Mouse (Mus musculus): ENCODE measurements at regions not wholly inside any gene's neighbourhood (a gene's known extent, or its start where the extent isn't known, plus 50 kb on each side); places are given as distances from the start of the nearest gene placed in this dataset.
A peak's percentile ranks its signal among the peaks of the same experiment; 100 is the strongest.

DNA sequence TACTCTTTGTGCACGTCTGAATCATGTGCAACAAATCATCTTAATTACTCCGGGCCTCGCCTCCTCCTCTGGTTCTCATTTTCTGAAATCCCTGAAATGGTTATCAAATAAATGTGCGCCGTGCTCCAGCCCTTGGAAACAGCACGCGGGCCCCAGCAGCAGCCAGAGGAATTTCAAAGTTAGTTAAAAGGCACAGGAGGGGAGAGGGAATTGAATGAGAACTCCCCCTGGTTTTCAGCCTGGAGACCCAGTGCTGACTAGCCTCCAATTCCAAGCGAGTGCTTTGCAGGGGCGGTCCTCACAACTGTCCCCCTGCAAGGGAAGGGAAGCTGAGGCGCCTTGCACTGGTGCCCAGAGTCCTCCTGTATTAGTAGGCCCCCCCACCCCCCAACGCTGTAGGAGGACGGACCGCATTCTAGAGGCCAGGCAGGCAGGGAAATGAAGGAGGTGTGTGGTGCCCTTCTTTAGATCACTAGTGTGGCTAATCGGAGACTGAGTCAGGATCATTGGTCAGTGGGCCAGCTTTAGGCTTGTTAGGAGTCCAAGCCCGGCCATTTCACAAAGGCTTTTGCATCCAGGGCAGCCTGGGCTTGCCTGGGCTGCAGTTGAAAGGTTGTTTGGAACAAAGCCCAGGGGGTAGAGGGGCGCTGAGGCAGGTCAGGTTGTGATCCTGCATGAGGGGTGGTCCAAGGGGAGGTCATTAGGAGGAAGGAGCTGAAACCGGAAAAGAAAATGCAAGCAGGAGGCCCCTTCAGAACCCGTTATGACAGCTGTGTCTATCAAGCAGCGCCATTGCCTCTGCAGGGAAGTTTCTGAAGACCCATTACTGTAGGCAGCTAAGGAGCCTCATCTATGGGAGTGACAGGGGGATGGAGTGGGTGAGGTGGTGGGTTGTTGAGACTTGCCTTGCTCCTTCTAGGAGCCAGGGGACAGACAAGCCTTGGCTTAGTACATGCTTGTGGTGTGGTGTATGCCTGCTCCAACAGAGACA is 80.3 kb upstream of the Igfbp7 start:
- DNase-seq (ENCODE audit: low read depth, low spot score): no peak

- no peak for DNase-seq (ENCODE audit: low read depth, low spot score)
These were observed 75.3 kb upstream of the Igfbp7 start for GRCm38 (mm10) chr5:77483053-77483717.

GRCm38 (mm10) chr5:77481811-77482210 is 74.0 kb upstream of the Igfbp7 start:
- DNase-seq (ENCODE audit: low read depth, low spot score): peak; percentile 51

DNA sequence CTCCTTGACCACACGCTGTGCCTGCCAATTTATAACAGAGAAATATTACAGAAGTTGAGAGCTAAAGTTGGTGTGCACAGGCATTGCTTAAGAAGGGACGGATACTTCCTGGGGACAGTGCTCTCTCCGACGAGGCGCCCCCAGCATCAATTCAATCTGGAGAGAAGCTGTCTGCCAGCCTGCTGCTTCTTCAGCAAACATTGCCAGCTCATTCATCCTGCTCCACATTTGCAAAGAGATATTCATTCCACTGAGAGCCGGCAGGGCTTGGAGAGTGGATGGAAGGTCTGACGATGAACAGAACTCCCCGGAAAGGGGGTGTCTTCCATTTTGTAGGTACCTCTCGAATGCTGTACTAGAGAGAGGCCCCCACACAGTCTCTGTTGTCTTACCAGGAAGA is 70.0 kb upstream of the Igfbp7 start:
- DNase-seq (ENCODE audit: low read depth, low spot score): no peak

GRCm38 (mm10) chr5:77473896-77474486 is 66.2 kb upstream of the Igfbp7 start:
- DNase-seq (ENCODE audit: low read depth, low spot score): no peak

DNA sequence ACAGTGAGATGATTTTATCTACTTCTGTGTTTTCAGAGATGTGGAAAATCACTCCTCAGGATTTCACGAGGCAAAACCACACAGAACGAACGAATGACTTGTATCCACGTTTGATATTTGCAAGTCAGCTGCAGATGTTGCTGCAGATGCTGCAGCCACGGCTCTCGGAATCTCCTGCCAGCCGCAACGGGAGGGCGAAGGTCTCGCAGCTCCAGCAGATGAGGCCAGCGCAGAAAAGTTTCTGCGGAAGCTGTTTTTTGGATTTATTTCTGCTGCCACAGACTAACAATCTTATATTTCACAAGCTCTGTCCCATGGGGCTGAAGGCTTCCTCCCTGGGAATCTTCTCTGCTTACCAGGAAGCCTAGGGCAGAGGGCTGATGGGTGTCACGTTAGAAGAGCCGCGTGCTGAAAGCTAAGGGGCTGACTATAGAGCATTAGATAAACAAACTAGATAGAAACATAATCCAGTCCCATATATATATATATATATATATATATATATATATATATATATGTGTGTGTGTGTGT is 61.5 kb upstream of the Igfbp7 start:
- DNase-seq (ENCODE audit: low read depth, low spot score): no peak

DNA sequence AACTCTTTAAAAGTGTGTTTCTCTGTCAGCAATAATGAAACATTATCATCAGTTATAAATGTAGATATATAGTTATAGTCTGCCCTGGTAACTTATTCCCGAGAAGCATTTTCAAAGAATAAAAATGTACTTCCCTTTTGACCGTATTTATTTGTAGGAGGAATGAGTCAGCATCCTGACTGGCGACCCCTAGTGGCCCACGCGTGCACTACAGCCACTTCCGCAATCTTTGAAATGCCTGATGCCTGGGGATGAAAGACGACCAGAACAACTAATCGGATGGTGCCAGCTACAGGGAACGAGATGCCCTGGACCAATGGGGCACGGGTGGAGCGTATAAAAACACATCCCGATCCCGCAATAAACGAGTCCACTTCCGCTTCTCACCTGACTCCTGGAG is 60.6 kb upstream of the Igfbp7 start:
- peak; percentile 66 for DNase-seq (ENCODE audit: low read depth, low spot score)

DNA sequence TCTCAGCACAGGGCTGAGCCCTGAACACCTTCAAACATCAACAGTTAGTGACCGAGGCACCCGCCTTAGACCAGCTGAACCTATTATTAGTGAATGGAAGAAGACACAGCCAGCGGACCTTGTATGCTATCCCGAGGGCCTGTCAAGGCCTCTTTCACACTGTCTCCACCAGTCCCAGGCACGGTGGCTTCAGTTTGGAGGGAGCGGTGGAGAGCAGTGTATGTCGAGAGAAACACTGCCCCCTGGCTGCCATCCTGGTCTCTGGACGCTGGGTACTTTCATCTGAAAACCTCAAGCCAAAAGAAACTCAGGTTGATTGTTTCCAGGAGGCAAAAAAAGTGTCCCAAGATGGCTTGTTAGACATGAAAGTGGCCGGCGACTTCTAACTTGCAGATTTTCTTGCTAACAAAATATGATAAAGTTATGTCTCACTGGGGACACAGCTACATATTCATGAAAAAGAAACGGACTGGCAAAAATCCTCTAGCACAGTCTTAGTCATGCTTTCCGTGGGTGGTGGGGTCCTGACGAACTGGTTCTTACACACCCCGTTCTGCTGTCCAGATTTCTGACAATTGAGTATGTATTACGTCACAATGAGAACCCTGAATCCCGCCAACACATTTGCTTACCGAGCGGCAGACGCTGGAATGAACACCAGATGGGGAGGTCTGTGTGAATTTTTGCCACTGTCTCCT is 57.2 kb upstream of the Igfbp7 start:
- no peak for DNase-seq (ENCODE audit: low read depth, low spot score)

DNA sequence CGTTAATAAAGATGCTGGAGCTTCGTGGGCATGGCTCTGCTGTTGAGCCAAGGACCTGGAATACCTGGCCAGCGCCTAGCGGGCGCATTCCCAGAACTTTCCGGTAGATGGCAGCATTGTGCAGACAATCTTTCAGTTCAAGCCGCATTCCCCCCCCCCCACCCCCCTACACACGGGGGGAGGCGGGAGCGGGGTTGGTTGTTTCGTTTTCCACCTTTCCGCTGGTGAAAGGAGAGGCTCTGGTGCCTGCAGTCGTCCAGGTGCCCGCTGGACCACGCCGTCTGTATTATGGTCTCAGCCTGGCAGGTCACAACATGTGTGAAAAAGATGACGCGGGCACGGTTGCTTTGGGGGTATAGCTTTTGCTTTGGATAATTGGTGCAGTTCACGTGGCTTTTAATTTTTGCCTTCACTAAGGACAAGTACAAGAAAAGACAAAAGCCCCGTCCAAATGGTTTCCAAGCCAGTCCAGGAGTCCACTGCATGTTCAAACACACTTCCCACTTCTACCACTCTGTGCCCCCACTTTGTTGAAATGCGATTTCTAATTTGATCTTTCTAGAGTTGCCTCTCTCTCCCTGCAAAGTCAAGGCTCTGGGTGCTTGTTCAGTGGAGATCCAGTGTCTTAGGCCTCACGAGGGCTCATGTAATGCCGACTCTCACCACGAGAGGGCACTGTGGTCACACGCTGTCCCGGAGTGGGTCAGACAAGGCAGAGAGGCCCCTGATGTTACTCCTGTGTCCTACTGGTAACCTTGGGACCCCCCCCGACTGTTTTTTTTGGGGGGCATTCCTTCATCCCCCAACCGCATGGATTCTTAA is 52.3 kb upstream of the Igfbp7 start:
- peak; percentile 86 for DNase-seq (ENCODE audit: low read depth, low spot score)
